Mouse (Mus musculus) forebrain, embryonic 14.5 days (tissue): ENCODE results near the gene Tead3. TPM values are rescaled to one million over a fixed set of nuclear protein-coding genes. Genes with fewer than 3 reads are reported as not detected.

Experiments used
- ATAC-seq: fragments of 200-750 bp; cut with Nextera tagmentation; 2 replicates; pipeline ENCODE4 v1.8.0; 2017; ENCODE audit warnings: mild to moderate bottlenecking, moderate library complexity
- DNase-seq: peaks from one replicate; pipeline ENCODE4 v3.0.0-alpha.2; 2015; ENCODE audit warnings: low spot score
- H3K27ac ChIP-seq: fragments of 300-500 bp; sonication (generic); 2 replicates; pipeline ENCODE4 v1.5.1; 2014; ENCODE audit warnings: low read depth, mild to moderate bottlenecking, control low read depth, low read length, moderate library complexity
- H3K27me3 ChIP-seq: fragments of 300-500 bp; sonication (generic); replicated peaks from 2 replicates; pipeline ENCODE4 v1.6.1; 2014; ENCODE audit warnings: low read length, control low read depth, mixed read lengths; ENCODE audit not compliant: control insufficient read depth, insufficient read depth
- H3K36me3 ChIP-seq: fragments of 300-500 bp; sonication (generic); 2 replicates; pipeline ENCODE4 v1.6.1; 2014; ENCODE audit warnings: low read length, control low read depth; ENCODE audit not compliant: control insufficient read depth, insufficient read depth
- H3K4me1 ChIP-seq: fragments of 300-500 bp; sonication (generic); 2 replicates; pipeline ENCODE4 v1.6.1; 2014; ENCODE audit warnings: antibody characterized with exemption, low read length, control low read depth; ENCODE audit not compliant: control insufficient read depth, insufficient read depth
- H3K4me2 ChIP-seq: fragments of 300-500 bp; sonication (generic); 2 replicates; pipeline ENCODE4 v1.6.1; 2014; ENCODE audit warnings: mild to moderate bottlenecking, control low read depth, low read length
- H3K4me3 ChIP-seq: fragments of 300-500 bp; sonication (generic); 2 replicates; pipeline ENCODE4 v1.5.1; 2014; ENCODE audit warnings: low read depth, low read length, control low read depth
- H3K9ac ChIP-seq: fragments of 300-500 bp; sonication (generic); 2 replicates; pipeline ENCODE4 v1.6.1; 2014; ENCODE audit warnings: mild to moderate bottlenecking, low read length, control low read depth, moderate library complexity
- H3K9me3 ChIP-seq: fragments of 300-500 bp; sonication (generic); replicated peaks from 2 replicates; pipeline ENCODE4 v1.6.1; 2016; ENCODE audit warnings: low read length, control low read depth, mixed read lengths; ENCODE audit not compliant: control insufficient read depth
- WGBS: fragments of 180-500 bp; shearing (Covaris S2); extraction: QIAGEN DNeasy Blood & Tissue Kit; methylation state at CpG from one replicate; pipeline ENCODE4 v1.1.7; 2014; 5-methylcytosine and 5-hydroxymethylcytosine counted together
- polyA plus RNA-seq: library from polyadenylated mRNA; unstranded; fragments of >200 nt; fragmentation: Nextera tagmentation; extraction: Ambion mirVana; gene quantifications from 2 replicates; pipeline ENCODE4 v1.2.1, GENCODE M21; 2014

Gene Tead3
- polyA plus RNA-seq, 1 experiment from 2014 or later: 1.8 TPM

GRCm38 (mm10) chr17:28283199-28283598 lies 67.4 kb downstream of the Tead3 start:
- H3K4me2 ChIP-seq: no peak overlapping the region
- no peak overlapping the region for H3K4me3 ChIP-seq
- H3K36me3 ChIP-seq: no peaks in the 10 kb centered on the region
- H3K27ac ChIP-seq: no peak overlapping the region
- 93% methylated on average over 10 of the region's 10 CpGs for WGBS
- H3K27me3 ChIP-seq: no peaks in the 10 kb centered on the region
- no peak overlapping the region for H3K9ac ChIP-seq
- H3K4me1 ChIP-seq: no peaks in the 10 kb centered on the region
- no peaks in the 10 kb centered on the region for H3K9me3 ChIP-seq
- ATAC-seq (no peak), DNase-seq (no peak)

GRCm38 (mm10) chr17:28281866-28282441 lies 68.7 kb downstream of the Tead3 start:
- H3K9me3 ChIP-seq: no peaks in the 10 kb centered on the region
- no peak overlapping the region for H3K27ac ChIP-seq
- no peaks in the 10 kb centered on the region for H3K27me3 ChIP-seq
- no peak overlapping the region for H3K4me3 ChIP-seq
- WGBS: 92% methylated on average over 7 of the region's 7 CpGs
- no peak overlapping the region for H3K4me2 ChIP-seq
- no peaks in the 10 kb centered on the region for H3K4me1 ChIP-seq
- no peak overlapping the region for H3K9ac ChIP-seq
- no peaks in the 10 kb centered on the region for H3K36me3 ChIP-seq
- DNase-seq (no peak), ATAC-seq (no peak)

Other genes with a start within 250 kb of the Tead3 start
- 4.7 TPM in 2 replicates for gene Scube3, start 208.7 kb downstream of the Tead3 start, polyA plus RNA-seq
- 31.0 and 33.9 TPM in 2 replicates for gene Zfp523, start 173.7 kb downstream of the Tead3 start, polyA plus RNA-seq
- gene Def6, start 143.0 kb downstream of the Tead3 start, polyA plus RNA-seq: 2.4 and 3.2 TPM in 2 replicates
- 1.7 and 1.8 TPM in 2 replicates for gene Ppard, start 118.1 kb downstream of the Tead3 start, polyA plus RNA-seq
- gene Fance, start 37.3 kb downstream of the Tead3 start, polyA plus RNA-seq: 21.7 and 24.5 TPM in 2 replicates
- gene Rpl10a, start 22.3 kb downstream of the Tead3 start, polyA plus RNA-seq: 360 and 532 TPM in 2 replicates
- gene Tulp1, start 14.4 kb upstream of the Tead3 start, polyA plus RNA-seq: 1.3 and 1.5 TPM in 2 replicates
- 11.7 and 11.9 TPM in 2 replicates for gene Fkbp5, start 166.7 kb upstream of the Tead3 start, polyA plus RNA-seq
- gene Armc12, start 180.0 kb upstream of the Tead3 start, polyA plus RNA-seq: not detected in 2 replicates
- gene Clpsl2, start 198.6 kb upstream of the Tead3 start, polyA plus RNA-seq: not detected in 2 replicates
- not detected in 2 replicates for gene Clps, start 209.9 kb upstream of the Tead3 start, polyA plus RNA-seq
- 3.9 and 4.5 TPM in 2 replicates for gene Lhfpl5, start 224.8 kb upstream of the Tead3 start, polyA plus RNA-seq